Mouse (Mus musculus) C2C12 (cell line): ENCODE data around the gene Crybb3. TPM values are rescaled to one million over a fixed set of nuclear protein-coding genes. Genes with fewer than 3 reads are reported as not detected.

Experiments
- H3K27me3 ChIP-seq: one replicate; pipeline ENCODE4 v1.6.1; 2011; ENCODE audit not compliant: control insufficient read depth, insufficient read depth, insufficient read length
- H3K36me3 ChIP-seq: one replicate; pipeline ENCODE4 v1.6.1; 2011; ENCODE audit not compliant: control insufficient read depth, insufficient read depth
- H3K4me3 ChIP-seq: one replicate; pipeline ENCODE4 v1.5.1; 2011; ENCODE audit warnings: mild to moderate bottlenecking, control low read depth; ENCODE audit not compliant: poor library complexity, insufficient read depth, severe bottlenecking
- H3K79me2 ChIP-seq: one replicate; pipeline ENCODE4 v1.6.1; 2011; ENCODE audit not compliant: control insufficient read depth, insufficient read depth
- H3K79me3 ChIP-seq: one replicate; pipeline ENCODE4 v1.6.1; 2011; ENCODE audit warnings: low read depth, control low read depth
- H3ac ChIP-seq: one replicate; pipeline ENCODE3; 2011; ENCODE audit warnings: low read depth; ENCODE audit not compliant: control insufficient read depth, insufficient read length
- CEBPB ChIP-seq: IDR thresholded peaks from one replicate; pipeline ENCODE4 v1.6.1; 2011; ENCODE audit warnings: low read depth, mild to moderate bottlenecking, control low read depth, moderate library complexity
- CTCF ChIP-seq: IDR thresholded peaks from one replicate; pipeline ENCODE4 v1.5.1; 2011; ENCODE audit not compliant: control insufficient read depth, insufficient read depth, insufficient read length
- FOSL1 ChIP-seq: IDR thresholded peaks from one replicate; pipeline ENCODE4 v1.8.0; 2011; ENCODE audit warnings: mild to moderate bottlenecking, low read length; ENCODE audit not compliant: poor library complexity, insufficient read depth, severe bottlenecking
- MAX ChIP-seq: IDR thresholded peaks from one replicate; pipeline ENCODE4 v1.6.1; 2011; ENCODE audit warnings: mild to moderate bottlenecking, control low read depth
- MYOD1 ChIP-seq: IDR thresholded peaks from one replicate; pipeline ENCODE4 v1.6.1; 2011; ENCODE audit warnings: low read depth; ENCODE audit not compliant: control insufficient read depth, insufficient read length
- MYOG ChIP-seq: IDR thresholded peaks from one replicate; pipeline ENCODE4 v1.6.1; 2011; ENCODE audit not compliant: control insufficient read depth, insufficient read length; ENCODE audit errors: extremely low read depth
- USF1 ChIP-seq: IDR thresholded peaks from one replicate; pipeline ENCODE4 v1.6.1; 2011; ENCODE audit warnings: low read depth, mild to moderate bottlenecking, control low read depth, moderate library complexity
- polyA plus RNA-seq: library from polyadenylated mRNA; unstranded; fragments of >200 nt; fragmentation: generic; extraction: Trizol; gene quantifications from one replicate; pipeline ENCODE4 v1.2.1, GENCODE M21; 2012; ENCODE audit warnings: missing spikeins

Crybb3 gene
- polyA plus RNA-seq, 1 experiment = not detected

- Histone ChIP-seq H3K27me3 (no peaks in the 10 kb centered on the region), H3ac (no peak overlapping the region), H3K36me3 (peaks cover 1% of the 10 kb centered on the region), H3K4me3 (no peak overlapping the region), H3K79me3 (no peaks in the 10 kb centered on the region), H3K79me2 (no peaks in the 10 kb centered on the region)
- no peak for TF ChIP-seq MYOD1
- no peak for TF ChIP-seq CEBPB
- TF ChIP-seq MAX = no peak
- no peak for TF ChIP-seq MYOG
- TF ChIP-seq FOSL1 = no peak
- no peak for TF ChIP-seq CTCF
- TF ChIP-seq USF1 = no peak
These were observed 19.0 kb upstream of the Crybb3 start for GRCm38 (mm10) chr5:113100422-113100821.

- no peak for TF ChIP-seq FOSL1
- peak; percentile 99 for TF ChIP-seq CTCF
- TF ChIP-seq MYOD1 = no peak
- TF ChIP-seq CEBPB = no peak
- TF ChIP-seq MYOG = no peak
- TF ChIP-seq MAX = no peak
- no peak for TF ChIP-seq USF1
- Histone ChIP-seq H3K79me2 (no peaks in the 10 kb centered on the region), H3K4me3 (no peak overlapping the region), H3K79me3 (no peaks in the 10 kb centered on the region), H3ac (no peak overlapping the region), H3K36me3 (peaks cover 4% of the 10 kb centered on the region), H3K27me3 (no peaks in the 10 kb centered on the region)
These were observed 18.2 kb upstream of the Crybb3 start for GRCm38 (mm10) chr5:113099546-113099945.

- no peaks in the 10 kb centered on the region for H3K27me3 ChIP-seq
- H3ac ChIP-seq = no peak overlapping the region
- H3K4me3 ChIP-seq = no peak overlapping the region
- TF ChIP-seq MAX (no peak), CEBPB (no peak), MYOG (no peak), USF1 (no peak)
- peaks cover 4% of the 10 kb centered on the region for H3K36me3 ChIP-seq
- no peaks in the 10 kb centered on the region for H3K79me2 ChIP-seq
- no peaks in the 10 kb centered on the region for H3K79me3 ChIP-seq
These were observed 16.2 kb upstream of the Crybb3 start for GRCm38 (mm10) chr5:113097551-113097950.

- Histone ChIP-seq H3K4me3 (no peak overlapping the region), H3ac (no peak overlapping the region), H3K27me3 (no peaks in the 10 kb centered on the region), H3K36me3 (peaks cover 4% of the 10 kb centered on the region), H3K79me2 (no peaks in the 10 kb centered on the region), H3K79me3 (no peaks in the 10 kb centered on the region)
- no peak for TF ChIP-seq CTCF
- TF ChIP-seq CEBPB = no peak
- TF ChIP-seq MYOG = no peak
- TF ChIP-seq MYOD1 = no peak
- TF ChIP-seq USF1 = no peak
- no peak for TF ChIP-seq MAX
- TF ChIP-seq FOSL1 = no peak
These were observed 14.1 kb upstream of the Crybb3 start for GRCm38 (mm10) chr5:113095456-113095855.

GRCm38 (mm10) chr5:113092406-113092805, 11.0 kb upstream of the Crybb3 start:
- Histone ChIP-seq H3K79me3 (no peaks in the 10 kb centered on the region), H3K36me3 (peaks cover 9% of the 10 kb centered on the region), H3K4me3 (no peak overlapping the region), H3K79me2 (no peaks in the 10 kb centered on the region), H3K27me3 (no peaks in the 10 kb centered on the region), H3ac (no peak overlapping the region)
- TF ChIP-seq FOSL1 = no peak
- no peak for TF ChIP-seq CTCF
- no peak for TF ChIP-seq MYOD1

- no peak overlapping the region for H3ac ChIP-seq
- TF ChIP-seq CTCF (peak; percentile 54), FOSL1 (no peak), MAX (no peak), MYOD1 (no peak)
These were observed 9.8 kb upstream of the Crybb3 start for GRCm38 (mm10) chr5:113091162-113091561.

More at GRCm38 (mm10) chr5:113091162-113091561, 9.8 kb upstream of the Crybb3 start:
- Histone ChIP-seq H3K79me3 (no peaks in the 10 kb centered on the region), H3K4me3 (no peak overlapping the region), H3K27me3 (no peaks in the 10 kb centered on the region), H3K36me3 (peaks cover 9% of the 10 kb centered on the region), H3K79me2 (no peaks in the 10 kb centered on the region)
